Mouse (Mus musculus) lung, postnatal 10 days (tissue): ENCODE measurements around the gene 5330417C22Rik.
"Not testable (repeated sequence)": the region's sequence is repeated elsewhere in the genome, so short reads cannot be mapped to it uniquely, and the experiment has no call there.

Experiments
- DNase-seq: peaks from one replicate; pipeline ENCODE4 v3.0.0; 2021

The 5330417C22Rik gene

GRCm38 (mm10) chr3:108528489-108528888, 7.8 kb downstream of the 5330417C22Rik start:
- DNase-seq: no peak

- DNase-seq: no peak
Observed at GRCm38 (mm10) chr3:108523415-108523814, 12.9 kb downstream of the 5330417C22Rik start.

- DNase-seq: no peak
Observed at GRCm38 (mm10) chr3:108518276-108518675, 18.1 kb downstream of the 5330417C22Rik start.

GRCm38 (mm10) chr3:108513465-108513864, 22.9 kb downstream of the 5330417C22Rik start:
- DNase-seq: no peak

- DNase-seq: peak; percentile 11
Observed at GRCm38 (mm10) chr3:108510716-108511483, 25.4 kb downstream of the 5330417C22Rik start.

- no peak for DNase-seq
Observed at GRCm38 (mm10) chr3:108510156-108510555, 26.2 kb downstream of the 5330417C22Rik start.

GRCm38 (mm10) chr3:108508745-108509474, 27.4 kb downstream of the 5330417C22Rik start:
- DNase-seq: no peak

GRCm38 (mm10) chr3:108503908-108504307, 32.4 kb downstream of the 5330417C22Rik start:
- DNase-seq: no peak

- DNase-seq: not testable (repeated sequence)
Observed at GRCm38 (mm10) chr3:108501411-108501810, 34.9 kb downstream of the 5330417C22Rik start.

- DNase-seq: no peak
Observed at GRCm38 (mm10) chr3:108499826-108500225, 36.5 kb downstream of the 5330417C22Rik start.

GRCm38 (mm10) chr3:108497602-108498001, 38.7 kb downstream of the 5330417C22Rik start:
- no peak for DNase-seq

GRCm38 (mm10) chr3:108495486-108495885, 40.9 kb downstream of the 5330417C22Rik start:
- DNase-seq: no peak

GRCm38 (mm10) chr3:108494861-108495474, 41.4 kb downstream of the 5330417C22Rik start:
- DNase-seq: no peak

GRCm38 (mm10) chr3:108489968-108490367, 46.4 kb downstream of the 5330417C22Rik start:
- DNase-seq: no peak

GRCm38 (mm10) chr3:108484749-108485148, 51.6 kb downstream of the 5330417C22Rik start:
- no peak for DNase-seq

GRCm38 (mm10) chr3:108478800-108479199, 57.5 kb downstream of the 5330417C22Rik start:
- no peak for DNase-seq

- peak; percentile 72 for DNase-seq
Observed at GRCm38 (mm10) chr3:108476761-108477619, 59.3 kb downstream of the 5330417C22Rik start.

GRCm38 (mm10) chr3:108475496-108475895, 60.8 kb downstream of the 5330417C22Rik start:
- no peak for DNase-seq

GRCm38 (mm10) chr3:108474969-108475368, 61.4 kb downstream of the 5330417C22Rik start:
- no peak for DNase-seq

GRCm38 (mm10) chr3:108467760-108468159, 68.6 kb downstream of the 5330417C22Rik start:
- peak; percentile 54 for DNase-seq

- DNase-seq: peak; percentile 60
Observed at GRCm38 (mm10) chr3:108466425-108466824, 69.9 kb downstream of the 5330417C22Rik start.

GRCm38 (mm10) chr3:108458866-108459265, 77.5 kb downstream of the 5330417C22Rik start:
- peak; percentile 46 for DNase-seq

GRCm38 (mm10) chr3:108458380-108458779, 78.0 kb downstream of the 5330417C22Rik start:
- no peak for DNase-seq
